Mouse (Mus musculus): ENCODE measurements around the gene Stxbp1.

- TF ChIP-seq CTCF (IDR thresholded peaks at IDR 0.05; ENCODE audit: low read depth) (no peak), EP300 (optimal IDR thresholded peaks at IDR 0.05) (no peak)
These were observed 55.7 kb downstream of the Stxbp1 start for GRCm38 (mm10) chr2:32791297-32791696.
